Mouse (Mus musculus): Measurements from ENCODE around the gene Ptbp3. TPM values are rescaled to one million over a fixed set of nuclear protein-coding genes. Genes with fewer than 3 reads are reported as not detected.

The Ptbp3 gene
- polyA plus RNA-seq, 1 experiment from 2014 or later = 66.9 TPM

- H3K36me3 ChIP-seq = no peaks in the 10 kb centered on the region
- 74% methylated on average over 3 of the region's 3 CpGs for WGBS
- 0 out of 2 replicates have a peak, but pooled peaks cover 5% of the 10 kb centered on the region for H3K4me1 ChIP-seq (replicated peaks)
- H3K9ac ChIP-seq = no peak overlapping the region
- no peaks in the 10 kb centered on the region for H3K9me3 ChIP-seq
- no peaks in the 10 kb centered on the region for H3K27me3 ChIP-seq (replicated peaks)
- H3K4me2 ChIP-seq (replicated peaks) = no peak overlapping the region
- H3K4me3 ChIP-seq (replicated peaks) = no peak overlapping the region
- no peak overlapping the region for H3K27ac ChIP-seq
- ATAC-seq = no peak
Observed at GRCm38 (mm10) chr4:59527470-59527869, 21.7 kb downstream of the Ptbp3 start.

GRCm38 (mm10) chr4:59526728-59527127, 22.4 kb downstream of the Ptbp3 start:
- Histone ChIP-seq H3K9ac (no peak overlapping the region), H3K27me3 (replicated peaks) (no peaks in the 10 kb centered on the region), H3K4me3 (replicated peaks) (no peak overlapping the region), H3K36me3 (no peaks in the 10 kb centered on the region), H3K4me2 (replicated peaks) (no peak overlapping the region), H3K9me3 (no peaks in the 10 kb centered on the region), H3K27ac (no peak overlapping the region), H3K4me1 (replicated peaks) (0 out of 2 replicates have a peak, but pooled peaks cover 5% of the 10 kb centered on the region)
- ATAC-seq = 0 out of 2 replicates have a peak, but pooled peaks have one; percentile 56
- 51% methylated on average over 2 of the region's 2 CpGs for WGBS

GRCm38 (mm10) chr4:59524875-59525274, 24.3 kb downstream of the Ptbp3 start:
- H3K27ac ChIP-seq = no peak overlapping the region
- 51% methylated on average over 3 of the region's 3 CpGs for WGBS
- no peak overlapping the region for H3K9ac ChIP-seq
- H3K9me3 ChIP-seq = no peaks in the 10 kb centered on the region
- no peak for ATAC-seq
- 0 out of 2 replicates have a peak, but pooled peaks cover 5% of the 10 kb centered on the region for H3K4me1 ChIP-seq (replicated peaks)
- H3K36me3 ChIP-seq = no peaks in the 10 kb centered on the region
- H3K4me3 ChIP-seq (replicated peaks) = no peak overlapping the region
- no peaks in the 10 kb centered on the region for H3K27me3 ChIP-seq (replicated peaks)
- H3K4me2 ChIP-seq (replicated peaks) = no peak overlapping the region

- H3K27me3 ChIP-seq (replicated peaks) = no peaks in the 10 kb centered on the region
- H3K9ac ChIP-seq = no peak overlapping the region
- 0 out of 2 replicates have a peak, but pooled peaks cover 2% of the 10 kb centered on the region for H3K4me1 ChIP-seq (replicated peaks)
- no peaks in the 10 kb centered on the region for H3K9me3 ChIP-seq
- H3K4me2 ChIP-seq (replicated peaks) = no peak overlapping the region
- H3K4me3 ChIP-seq (replicated peaks) = no peak overlapping the region
- ATAC-seq = no peak
- H3K27ac ChIP-seq = no peak overlapping the region
- H3K36me3 ChIP-seq = peaks cover 13% of the 10 kb centered on the region; the same call in 1 of the 2 replicates
Observed at GRCm38 (mm10) chr4:59510321-59510720, 38.8 kb downstream of the Ptbp3 start.

GRCm38 (mm10) chr4:59509558-59509957, 39.6 kb downstream of the Ptbp3 start:
- Histone ChIP-seq H3K4me3 (replicated peaks) (no peak overlapping the region), H3K4me2 (replicated peaks) (no peak overlapping the region), H3K9ac (no peak overlapping the region), H3K4me1 (replicated peaks) (0 out of 2 replicates have a peak, but pooled peaks cover 2% of the 10 kb centered on the region), H3K9me3 (no peaks in the 10 kb centered on the region), H3K27me3 (replicated peaks) (no peaks in the 10 kb centered on the region), H3K36me3 (peaks cover 13% of the 10 kb centered on the region; the same call in 1 of the 2 replicates), H3K27ac (no peak overlapping the region)
- ATAC-seq = 0 out of 2 replicates have a peak, but pooled peaks have one; percentile 43
- 90% methylated on average over 2 of the region's 2 CpGs for WGBS

- H3K9ac ChIP-seq = no peak overlapping the region
- no peak overlapping the region for H3K4me2 ChIP-seq (replicated peaks)
- H3K36me3 ChIP-seq = peaks cover 10% of the 10 kb centered on the region; the same call in 1 of the 2 replicates
- H3K27me3 ChIP-seq (replicated peaks) = no peaks in the 10 kb centered on the region
- WGBS = 69% methylated on average over 2 of the region's 2 CpGs
- H3K27ac ChIP-seq = no peak overlapping the region
- no peak for ATAC-seq
- H3K9me3 ChIP-seq = no peaks in the 10 kb centered on the region
- H3K4me1 ChIP-seq (replicated peaks) = 0 out of 2 replicates have a peak, but pooled peaks cover 2% of the 10 kb centered on the region
- H3K4me3 ChIP-seq (replicated peaks) = no peak overlapping the region
Observed at GRCm38 (mm10) chr4:59507766-59508165, 41.4 kb downstream of the Ptbp3 start.

GRCm38 (mm10) chr4:59506704-59507103, 42.5 kb downstream of the Ptbp3 start:
- 0 out of 2 replicates have a peak, but pooled peaks cover 2% of the 10 kb centered on the region for H3K4me1 ChIP-seq (replicated peaks)
- peaks cover 5% of the 10 kb centered on the region; the same call in 1 of the 2 replicates for H3K36me3 ChIP-seq
- H3K27ac ChIP-seq = no peak overlapping the region
- ATAC-seq = no peak
- no peak overlapping the region for H3K4me2 ChIP-seq (replicated peaks)
- H3K9me3 ChIP-seq = no peaks in the 10 kb centered on the region
- no peaks in the 10 kb centered on the region for H3K27me3 ChIP-seq (replicated peaks)
- WGBS = 97% methylated on average over 3 of the region's 3 CpGs
- no peak overlapping the region for H3K4me3 ChIP-seq (replicated peaks)
- no peak overlapping the region for H3K9ac ChIP-seq

GRCm38 (mm10) chr4:59505481-59505880, 43.7 kb downstream of the Ptbp3 start:
- Histone ChIP-seq H3K9me3 (no peaks in the 10 kb centered on the region), H3K9ac (no peak overlapping the region), H3K4me1 (replicated peaks) (0 out of 2 replicates have a peak, but pooled peaks cover 2% of the 10 kb centered on the region), H3K27ac (no peak overlapping the region), H3K4me2 (replicated peaks) (no peak overlapping the region), H3K27me3 (replicated peaks) (no peaks in the 10 kb centered on the region), H3K36me3 (peaks cover 5% of the 10 kb centered on the region), H3K4me3 (replicated peaks) (no peak overlapping the region)
- ATAC-seq = no peak
- WGBS = 84% methylated on average over 3 of the region's 3 CpGs

- Histone ChIP-seq H3K9me3 (no peaks in the 10 kb centered on the region), H3K27me3 (replicated peaks) (no peaks in the 10 kb centered on the region), H3K27ac (no peak overlapping the region), H3K4me3 (replicated peaks) (no peak overlapping the region), H3K9ac (no peak overlapping the region), H3K4me1 (replicated peaks) (no peaks in the 10 kb centered on the region), H3K4me2 (replicated peaks) (no peak overlapping the region), H3K36me3 (peaks cover 8% of the 10 kb centered on the region)
- ATAC-seq = no peak
- 98% methylated on average over 2 of the region's 2 CpGs for WGBS
Observed at GRCm38 (mm10) chr4:59491097-59491496, 58.1 kb downstream of the Ptbp3 start.

- H3K4me1 ChIP-seq (replicated peaks) = no peaks in the 10 kb centered on the region
Observed at GRCm38 (mm10) chr4:59471306-59471705, 77.9 kb downstream of the Ptbp3 start.

GRCm38 (mm10) chr4:59465449-59465848, 83.7 kb downstream of the Ptbp3 start:
- no peaks in the 10 kb centered on the region for H3K27me3 ChIP-seq (replicated peaks)
- H3K36me3 ChIP-seq = no peaks in the 10 kb centered on the region
- H3K4me2 ChIP-seq (replicated peaks) = no peak overlapping the region
- no peak overlapping the region for H3K9ac ChIP-seq
- no peaks in the 10 kb centered on the region for H3K9me3 ChIP-seq
- no peak overlapping the region for H3K4me3 ChIP-seq (replicated peaks)
- peaks cover 15% of the 10 kb centered on the region for H3K4me1 ChIP-seq (replicated peaks)
- 75% methylated on average over 2 of the region's 2 CpGs for WGBS
- no peak for ATAC-seq
- H3K27ac ChIP-seq = no peak overlapping the region

More at GRCm38 (mm10) chr4:59471306-59471705, 77.9 kb downstream of the Ptbp3 start:
- no peaks in the 10 kb centered on the region for H3K36me3 ChIP-seq
- no peak overlapping the region for H3K4me2 ChIP-seq (replicated peaks)
- H3K4me3 ChIP-seq (replicated peaks) = no peak overlapping the region
- ATAC-seq = no peak
- H3K9me3 ChIP-seq = no peaks in the 10 kb centered on the region
- H3K27me3 ChIP-seq (replicated peaks) = no peaks in the 10 kb centered on the region
- H3K27ac ChIP-seq = no peak overlapping the region
- no peak overlapping the region for H3K9ac ChIP-seq

- ATAC-seq = no peak
- H3K9me3 ChIP-seq = no peaks in the 10 kb centered on the region
- 69% methylated on average over 6 of the region's 6 CpGs for WGBS
- H3K4me1 ChIP-seq (replicated peaks) = peaks cover 15% of the 10 kb centered on the region
- no peak overlapping the region for H3K9ac ChIP-seq
- H3K4me3 ChIP-seq (replicated peaks) = no peak overlapping the region
- no peak overlapping the region for H3K4me2 ChIP-seq (replicated peaks)
- H3K27ac ChIP-seq = no peak overlapping the region
- H3K36me3 ChIP-seq = no peaks in the 10 kb centered on the region
- H3K27me3 ChIP-seq (replicated peaks) = no peaks in the 10 kb centered on the region
Observed at GRCm38 (mm10) chr4:59464661-59465060, 84.5 kb downstream of the Ptbp3 start.

GRCm38 (mm10) chr4:59462494-59462893, 86.7 kb downstream of the Ptbp3 start:
- no peak for ATAC-seq
- no peak overlapping the region for H3K27ac ChIP-seq
- H3K4me2 ChIP-seq (replicated peaks) = no peak overlapping the region
- no peak overlapping the region for H3K9ac ChIP-seq
- no peaks in the 10 kb centered on the region for H3K9me3 ChIP-seq
- H3K27me3 ChIP-seq (replicated peaks) = no peaks in the 10 kb centered on the region
- H3K4me3 ChIP-seq (replicated peaks) = no peak overlapping the region
- no peaks in the 10 kb centered on the region for H3K36me3 ChIP-seq
- peaks cover 15% of the 10 kb centered on the region for H3K4me1 ChIP-seq (replicated peaks)
- WGBS = 62% methylated on average over 6 of the region's 6 CpGs

All from intestine, embryonic 15.5 days (tissue).